Comparison of ENCODE assay signal across 16 mouse cellular contexts in genomic region chr3:151945916-151946315, GRCm38 (mm10).
"Had no signal": no experiment of that assay in that cellular context is flagged by ENCODE, and none has a peak within 500 bp of the region (broad histone marks: within the 10 kb centered on the region; RNA-seq: fewer than 3 reads in every experiment).

No protein-coding gene starts in this region.

- H3K27me3 ChIP-seq: liver, embryonic 15.5 days; lung, embryonic 15.5 days; midbrain, embryonic 12.5 days; neural tube, embryonic 12.5 days; stomach, embryonic 15.5 days had no signal

- H3K27ac ChIP-seq: liver, embryonic 15.5 days; lung, embryonic 15.5 days; macrophage; midbrain, embryonic 10.5 days; midbrain, embryonic 12.5 days; neural tube, embryonic 12.5 days; stomach, embryonic 15.5 days; stomach, postnatal 0 days had no signal

- H3K9ac ChIP-seq: liver, embryonic 15.5 days; liver, postnatal 0 days; lung, embryonic 15.5 days; midbrain, embryonic 12.5 days; neural tube, embryonic 12.5 days; stomach, embryonic 15.5 days had no signal

- H3K9me3 ChIP-seq: liver, embryonic 15.5 days; lung, embryonic 15.5 days; midbrain, embryonic 10.5 days; midbrain, embryonic 12.5 days; neural tube, embryonic 12.5 days; stomach, embryonic 15.5 days had no signal

- ATAC-seq: liver, postnatal 0 days; lung, postnatal 0 days had no signal

- H3K36me3 ChIP-seq: liver, embryonic 15.5 days; lung, embryonic 15.5 days; midbrain, embryonic 10.5 days; midbrain, embryonic 12.5 days; neural tube, embryonic 12.5 days; stomach, embryonic 15.5 days had no signal

- DNase-seq: liver, postnatal 0 days; lung, postnatal 14 days; lung, postnatal 36 days; midbrain, embryonic 14.5 days; right cerebral cortex, postnatal 14 days; thymus, postnatal 14 days; thymus, postnatal 36 days had no signal

- H3K4me3 ChIP-seq: liver, embryonic 15.5 days; lung, embryonic 15.5 days; midbrain, embryonic 10.5 days; midbrain, embryonic 12.5 days; neural tube, embryonic 12.5 days; stomach, embryonic 15.5 days had no signal

- H3K4me2 ChIP-seq: liver, embryonic 15.5 days; lung, embryonic 15.5 days; midbrain, embryonic 12.5 days; neural tube, embryonic 12.5 days; stomach, embryonic 15.5 days had no signal

- H3K4me1 ChIP-seq: liver, embryonic 15.5 days; lung, embryonic 15.5 days; midbrain, embryonic 10.5 days; midbrain, embryonic 12.5 days; neural tube, embryonic 12.5 days had no signal
